Mouse (Mus musculus): ENCODE data around the gene Nav2. TPM values are rescaled to one million over a fixed set of nuclear protein-coding genes. Genes with fewer than 3 reads are reported as not detected.
A peak's percentile ranks its signal among the peaks of the same experiment; 100 is the strongest.

Gene Nav2
- polyA plus RNA-seq, 1 experiment from 2014 or later: 10.1 TPM

DNA sequence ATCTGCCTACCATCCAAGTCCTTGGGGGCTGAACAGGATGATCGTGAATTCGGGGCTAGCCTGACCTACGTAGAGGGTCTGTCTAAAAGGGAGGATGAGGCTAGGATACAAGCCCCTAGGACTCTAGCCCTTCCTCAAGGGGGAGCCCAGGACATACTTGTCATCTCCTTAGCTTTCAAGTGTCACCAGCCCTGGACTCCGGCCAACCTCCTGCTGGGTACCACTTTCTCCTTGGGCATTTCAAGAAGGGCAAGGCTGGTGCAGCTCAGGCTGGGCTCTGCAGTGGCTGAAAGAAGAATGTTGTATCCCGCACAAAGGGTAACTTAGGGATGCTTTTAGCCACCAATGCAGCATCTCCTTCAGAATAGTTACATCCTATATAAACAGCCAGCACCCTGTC, 592.4 kb downstream of the Nav2 start:
- H3K4me1 ChIP-seq (replicated peaks; ENCODE audit: insufficient read depth, low read length): peaks cover 16% of the 10 kb centered on the region
- no peak overlapping the region for H3K27ac ChIP-seq
- no peaks in the 10 kb centered on the region for H3K27me3 ChIP-seq (ENCODE audit: insufficient read depth, low read length)
- no peaks in the 10 kb centered on the region for H3K36me3 ChIP-seq (ENCODE audit: insufficient read depth, low read length)
- H3K4me2 ChIP-seq (ENCODE audit: low read length): no peak overlapping the region
- no peaks in the 10 kb centered on the region for H3K9me3 ChIP-seq (replicated peaks; ENCODE audit: low read length)
- TF ChIP-seq CTCF (IDR thresholded peaks at IDR 0.05; ENCODE audit: low read depth): no peak
- 94% methylated on average over 5 of the region's 5 CpGs for WGBS
- DNase-seq (ENCODE audit: low spot score) (no peak), ATAC-seq (replicated peaks; ENCODE audit: low FRiP score, low read depth) (no peak)
- no peak overlapping the region for H3K9ac ChIP-seq (ENCODE audit: low read depth, low read length)
- no peak overlapping the region for H3K4me3 ChIP-seq (replicated peaks; ENCODE audit: low read depth, low read length)

DNA sequence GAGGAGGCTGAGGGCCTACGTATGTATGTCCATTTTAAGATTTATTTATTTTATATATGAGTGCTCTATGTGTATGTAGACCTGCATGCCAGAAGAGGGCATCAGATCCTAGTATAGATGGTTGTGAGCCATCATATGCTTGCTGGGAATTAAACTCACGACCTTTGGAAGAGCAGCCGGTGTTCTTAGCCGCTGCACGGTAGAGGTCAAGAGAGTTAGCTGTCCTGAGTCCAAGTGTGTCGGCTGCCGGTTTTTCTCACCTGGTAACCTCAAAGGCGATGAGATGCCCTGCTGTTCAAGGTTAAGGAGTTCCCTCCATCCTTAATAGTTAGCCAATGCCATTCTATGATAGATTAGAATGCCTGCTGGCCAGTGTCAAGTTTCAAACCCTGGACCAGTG, 594.9 kb downstream of the Nav2 start:
- WGBS: 53% methylated on average over 8 of the region's 8 CpGs
- DNase-seq (ENCODE audit: low spot score): no peak

DNA sequence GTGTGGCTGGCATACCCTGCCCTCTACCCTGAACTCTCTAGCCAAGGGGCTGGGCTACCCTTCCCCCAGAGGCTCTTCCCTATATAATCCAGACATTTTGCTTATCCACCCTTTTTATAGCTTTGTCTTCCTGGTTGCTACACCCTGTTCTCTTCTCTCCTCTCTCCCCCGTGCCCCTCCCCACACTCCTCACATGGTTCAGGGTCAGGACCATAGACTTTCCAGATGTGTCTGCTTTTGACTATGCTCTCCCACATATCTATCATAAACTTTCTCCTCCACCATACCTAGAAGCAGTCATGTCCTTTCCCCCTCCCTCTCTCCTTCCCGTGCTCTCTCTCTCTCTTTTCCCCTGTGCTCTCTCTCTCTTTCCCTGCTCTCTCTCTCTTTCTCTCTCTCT, 595.4 kb downstream of the Nav2 start:
- Histone ChIP-seq H3K9ac (ENCODE audit: low read depth, low read length) (no peak overlapping the region), H3K4me2 (ENCODE audit: low read length) (no peak overlapping the region)
- 31% methylated on average over 2 of the region's 2 CpGs for WGBS

More for the DNA sequence above, 594.9 kb downstream of the Nav2 start:
- Histone ChIP-seq H3K4me3 (replicated peaks; ENCODE audit: low read depth, low read length) (no peak overlapping the region), H3K27me3 (ENCODE audit: insufficient read depth, low read length) (no peaks in the 10 kb centered on the region), H3K9ac (ENCODE audit: low read depth, low read length) (no peak overlapping the region), H3K9me3 (replicated peaks; ENCODE audit: low read length) (no peaks in the 10 kb centered on the region), H3K36me3 (ENCODE audit: insufficient read depth, low read length) (no peaks in the 10 kb centered on the region), H3K4me1 (replicated peaks; ENCODE audit: insufficient read depth, low read length) (peaks cover 10% of the 10 kb centered on the region), H3K4me2 (ENCODE audit: low read length) (no peak overlapping the region), H3K27ac (no peak overlapping the region)
- TF ChIP-seq CTCF (IDR thresholded peaks at IDR 0.05; ENCODE audit: low read depth): peak; percentile 44; the same call in 1 of the 2 replicates
- ATAC-seq (replicated peaks; ENCODE audit: low FRiP score, low read depth): no peak

DNA sequence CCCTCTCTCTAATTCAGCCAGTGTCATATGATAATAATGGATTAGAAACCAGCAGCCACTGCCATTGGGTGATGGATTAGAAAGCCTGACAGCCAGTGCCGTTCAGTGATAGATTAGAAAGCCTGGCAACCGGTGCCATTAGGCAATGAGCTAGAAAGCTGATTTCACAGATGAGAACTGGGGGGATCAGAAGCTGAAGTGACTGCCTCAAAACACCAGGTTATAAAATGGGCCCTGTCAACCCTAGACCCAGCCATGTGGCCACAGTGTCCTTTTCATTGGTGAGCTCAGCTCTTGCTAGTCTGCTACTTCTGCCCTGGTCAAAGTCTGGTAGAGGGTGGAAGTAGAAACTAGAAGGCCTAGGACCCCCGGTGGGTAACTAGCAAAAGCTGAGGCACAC, 595.8 kb downstream of the Nav2 start:
- H3K4me3 ChIP-seq (replicated peaks; ENCODE audit: low read depth, low read length): no peak overlapping the region
- no peaks in the 10 kb centered on the region for H3K36me3 ChIP-seq (ENCODE audit: insufficient read depth, low read length)
- no peak overlapping the region for H3K4me2 ChIP-seq (ENCODE audit: low read length)
- H3K9me3 ChIP-seq (replicated peaks; ENCODE audit: low read length): no peaks in the 10 kb centered on the region
- WGBS: 11% methylated on average over 3 of the region's 3 CpGs
- TF ChIP-seq CTCF (IDR thresholded peaks at IDR 0.05; ENCODE audit: low read depth): no peak
- DNase-seq (ENCODE audit: low spot score) (no peak), ATAC-seq (replicated peaks; ENCODE audit: low FRiP score, low read depth) (no peak)
- H3K9ac ChIP-seq (ENCODE audit: low read depth, low read length): 0 out of 2 replicates have a peak overlapping the region, but pooled peaks have one; percentile 23
- peak overlapping the region; percentile 80; the same call in 1 of the 2 replicates for H3K27ac ChIP-seq
- no peaks in the 10 kb centered on the region for H3K27me3 ChIP-seq (ENCODE audit: insufficient read depth, low read length)
- peaks cover 10% of the 10 kb centered on the region for H3K4me1 ChIP-seq (replicated peaks; ENCODE audit: insufficient read depth, low read length)

More for the DNA sequence above, 595.4 kb downstream of the Nav2 start:
- Histone ChIP-seq H3K4me1 (replicated peaks; ENCODE audit: insufficient read depth, low read length) (peaks cover 10% of the 10 kb centered on the region), H3K27ac (no peak overlapping the region), H3K36me3 (ENCODE audit: insufficient read depth, low read length) (no peaks in the 10 kb centered on the region), H3K27me3 (ENCODE audit: insufficient read depth, low read length) (no peaks in the 10 kb centered on the region), H3K9me3 (replicated peaks; ENCODE audit: low read length) (no peaks in the 10 kb centered on the region), H3K4me3 (replicated peaks; ENCODE audit: low read depth, low read length) (no peak overlapping the region)
- ATAC-seq (replicated peaks; ENCODE audit: low FRiP score, low read depth) (no peak), DNase-seq (ENCODE audit: low spot score) (no peak)
- TF ChIP-seq CTCF (IDR thresholded peaks at IDR 0.05; ENCODE audit: low read depth): no peak

DNA sequence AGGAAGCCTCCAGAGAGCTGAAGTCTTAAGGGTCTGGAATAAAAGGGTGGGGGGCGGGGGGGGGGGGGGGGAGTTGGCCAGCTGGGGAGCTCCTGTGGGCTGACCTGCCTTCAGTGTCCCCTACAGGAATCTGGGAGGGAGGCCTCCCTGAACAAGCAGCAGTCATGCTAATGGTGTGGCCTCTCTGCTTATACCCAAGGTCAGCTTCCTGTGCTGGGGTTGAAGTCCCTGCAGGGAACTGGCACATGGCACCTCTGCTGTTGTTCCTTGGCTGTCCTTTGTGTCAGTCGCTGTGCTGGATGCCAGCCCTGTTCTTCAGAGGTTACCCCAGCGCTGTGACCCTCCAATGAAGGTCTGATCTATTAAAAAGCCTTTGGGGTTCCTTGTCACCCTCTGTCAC, 596.5 kb downstream of the Nav2 start:
- Histone ChIP-seq H3K9ac (ENCODE audit: low read depth, low read length) (no peak overlapping the region), H3K36me3 (ENCODE audit: insufficient read depth, low read length) (no peaks in the 10 kb centered on the region), H3K4me1 (replicated peaks; ENCODE audit: insufficient read depth, low read length) (peaks cover 10% of the 10 kb centered on the region), H3K27ac (peak overlapping the region; percentile 80), H3K27me3 (ENCODE audit: insufficient read depth, low read length) (no peaks in the 10 kb centered on the region), H3K4me2 (ENCODE audit: low read length) (no peak overlapping the region), H3K4me3 (replicated peaks; ENCODE audit: low read depth, low read length) (no peak overlapping the region), H3K9me3 (replicated peaks; ENCODE audit: low read length) (no peaks in the 10 kb centered on the region)
- ATAC-seq (replicated peaks; ENCODE audit: low FRiP score, low read depth): no peak
- WGBS: 26% methylated on average over 3 of the region's 3 CpGs
- no peak for DNase-seq (ENCODE audit: low spot score)
- no peak for TF ChIP-seq CTCF (IDR thresholded peaks at IDR 0.05; ENCODE audit: low read depth)

DNA sequence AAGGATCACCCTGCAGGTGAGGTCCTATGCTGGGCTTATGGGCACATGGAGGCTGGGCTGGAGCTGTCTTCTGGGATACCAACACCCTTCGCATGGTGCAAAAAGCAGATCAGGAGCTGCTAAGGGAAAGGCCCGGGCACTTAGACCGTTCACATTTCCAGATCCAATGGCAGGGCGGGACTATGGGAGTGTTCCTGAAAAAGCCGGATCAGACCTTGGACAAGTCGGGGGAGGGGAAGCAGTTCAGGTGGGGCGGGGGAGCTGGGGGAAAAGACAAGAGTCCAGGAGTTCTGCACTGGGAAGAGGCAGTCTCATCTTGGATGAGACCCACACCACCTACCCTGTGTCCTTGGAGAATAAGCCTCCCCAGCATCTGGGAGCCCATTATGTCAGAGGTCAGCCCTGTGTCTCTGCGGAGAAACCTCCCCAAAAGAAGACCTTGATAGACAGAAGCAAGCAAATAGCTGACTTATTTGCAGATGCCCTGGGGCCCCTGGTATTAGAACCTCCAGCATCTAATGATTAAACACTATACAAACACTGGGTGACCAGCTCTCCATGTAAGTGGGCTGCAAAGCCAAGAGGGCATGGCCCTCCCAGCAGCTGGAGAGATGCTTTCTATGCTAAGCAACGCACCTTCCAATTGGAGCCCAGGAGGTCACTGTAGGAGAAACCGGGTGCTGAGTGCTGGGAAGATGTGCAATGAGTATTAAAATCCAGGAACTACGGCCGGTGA, 597.7 kb downstream of the Nav2 start:
- no peak for TF ChIP-seq CTCF (IDR thresholded peaks at IDR 0.05; ENCODE audit: low read depth)
- ATAC-seq (replicated peaks; ENCODE audit: low FRiP score, low read depth) (peak; percentile 82), DNase-seq (ENCODE audit: low spot score) (no peak)
- no peaks in the 10 kb centered on the region for H3K27me3 ChIP-seq (ENCODE audit: insufficient read depth, low read length)
- no peak overlapping the region for H3K4me2 ChIP-seq (ENCODE audit: low read length)
- no peak overlapping the region for H3K9ac ChIP-seq (ENCODE audit: low read depth, low read length)
- no peak overlapping the region for H3K4me3 ChIP-seq (replicated peaks; ENCODE audit: low read depth, low read length)
- WGBS: 61% methylated on average over 12 of the region's 12 CpGs
- no peaks in the 10 kb centered on the region for H3K36me3 ChIP-seq (ENCODE audit: insufficient read depth, low read length)
- no peaks in the 10 kb centered on the region for H3K9me3 ChIP-seq (replicated peaks; ENCODE audit: low read length)
- peak overlapping the region; percentile 80 for H3K27ac ChIP-seq
- H3K4me1 ChIP-seq (replicated peaks; ENCODE audit: insufficient read depth, low read length): peaks cover 18% of the 10 kb centered on the region
